Mouse (Mus musculus): ENCODE data around the gene Fbxo4. TPM values are rescaled to one million over a fixed set of nuclear protein-coding genes. Genes with fewer than 3 reads are reported as not detected.

Gene Fbxo4
- 1 to 10 TPM; 5.1 to 7.8 (median 7.1) TPM for total RNA-seq (2022)

- DNase-seq (ENCODE audit: low spot score) = peak; percentile 86
These were observed at the start of gene Fbxo4 for GRCm38 (mm10) chr15:3979061-3979848. TSS of gene Fbxo4 (minus strand) at chr15:3979573.

GRCm38 (mm10) chr15:4028960-4029359, 49.6 kb upstream of the Fbxo4 start:
- no peak for DNase-seq (ENCODE audit: low spot score)

DNA sequence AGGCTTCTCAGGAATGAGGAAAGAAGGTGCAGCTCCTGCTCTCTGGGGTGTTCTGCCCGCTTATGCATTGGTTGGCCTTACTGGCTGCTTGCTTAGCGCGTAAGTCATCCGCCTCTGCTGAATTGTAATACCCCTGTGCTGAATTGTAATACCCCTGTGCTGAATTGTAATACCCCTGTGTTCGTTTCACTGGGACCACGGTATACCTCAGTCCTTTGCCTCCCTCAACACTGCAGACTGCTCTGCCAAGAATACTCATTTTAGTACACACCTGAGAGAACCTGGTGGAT, 49.0 kb upstream of the Fbxo4 start:
- DNase-seq (ENCODE audit: low spot score) = no peak

DNA sequence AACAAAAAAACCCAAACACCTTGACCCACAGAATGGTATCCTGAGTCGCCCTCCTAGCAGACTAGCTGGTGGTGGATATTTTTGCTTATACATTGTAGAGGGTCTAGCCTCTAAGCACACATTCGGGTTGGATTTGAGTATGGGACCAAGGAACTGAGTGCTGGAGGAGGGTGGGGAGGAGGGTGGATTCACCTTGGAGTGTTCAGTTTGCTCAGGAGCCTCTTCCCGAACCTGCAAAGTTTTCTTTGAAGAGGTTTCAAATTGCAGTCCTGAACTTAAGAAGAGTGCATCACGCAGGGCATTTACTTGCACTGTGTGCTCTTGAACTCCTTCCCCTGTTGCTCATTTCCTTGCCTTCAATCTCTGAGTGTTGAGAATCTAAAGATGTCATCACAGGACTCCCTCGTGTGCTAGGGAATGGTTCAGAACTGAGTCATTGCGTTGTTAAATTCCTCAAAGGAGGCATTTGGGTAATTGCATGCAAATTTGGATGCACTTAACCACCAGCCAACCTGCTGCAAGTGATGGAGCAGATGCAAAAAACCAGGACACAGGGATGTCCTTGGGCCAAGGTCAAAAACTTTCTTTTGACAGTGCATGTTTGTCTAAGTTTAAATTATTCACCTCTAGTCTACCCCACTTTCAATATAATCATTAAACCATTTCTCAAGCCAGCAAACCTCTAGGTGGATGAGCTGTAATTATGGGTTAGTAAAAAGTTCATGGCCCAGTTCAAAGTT, 48.5 kb upstream of the Fbxo4 start:
- no peak for DNase-seq (ENCODE audit: low spot score)

GRCm38 (mm10) chr15:4026831-4027584, 47.6 kb upstream of the Fbxo4 start:
- peak; percentile 92 for DNase-seq (ENCODE audit: low spot score)

DNA sequence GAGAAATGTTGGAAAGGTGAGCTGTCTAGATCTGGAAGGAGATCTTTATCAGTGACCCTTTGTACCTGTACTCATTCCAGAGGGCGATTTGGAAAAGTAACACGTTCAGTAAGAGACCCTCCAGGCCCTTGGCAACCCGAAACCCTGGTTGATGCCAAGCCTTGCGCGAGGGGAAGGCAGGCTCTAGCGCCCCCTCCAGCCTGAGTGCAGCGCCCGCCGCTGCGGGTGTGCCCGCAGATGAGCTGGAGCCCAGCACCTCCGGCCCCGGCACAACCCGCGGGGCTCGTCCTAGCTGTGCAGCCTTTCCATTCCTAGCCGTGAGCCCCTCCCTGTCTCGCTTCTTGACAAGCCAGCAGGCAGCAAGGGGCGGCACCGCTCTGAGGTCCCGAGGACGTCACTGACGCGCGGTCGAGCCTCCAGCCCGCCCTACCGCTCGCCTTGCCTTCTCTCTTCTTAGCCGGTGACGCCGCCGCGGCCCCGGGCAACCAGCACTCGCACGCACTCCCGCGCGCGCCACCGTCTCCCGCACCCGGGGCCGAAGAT, 46.9 kb upstream of the Fbxo4 start, which contains the start of gene Oxct1:
TSS of gene Oxct1 (plus strand) at position 153 of the 543 bp plus-strand sequence.
- DNase-seq (ENCODE audit: low spot score) = peak; percentile 88

GRCm38 (mm10) chr15:4025508-4025904, 46.1 kb upstream of the Fbxo4 start:
- peak; percentile 47 for DNase-seq (ENCODE audit: low spot score)

GRCm38 (mm10) chr15:4024726-4025507, 45.5 kb upstream of the Fbxo4 start:
- DNase-seq (ENCODE audit: low spot score) = no peak

DNA sequence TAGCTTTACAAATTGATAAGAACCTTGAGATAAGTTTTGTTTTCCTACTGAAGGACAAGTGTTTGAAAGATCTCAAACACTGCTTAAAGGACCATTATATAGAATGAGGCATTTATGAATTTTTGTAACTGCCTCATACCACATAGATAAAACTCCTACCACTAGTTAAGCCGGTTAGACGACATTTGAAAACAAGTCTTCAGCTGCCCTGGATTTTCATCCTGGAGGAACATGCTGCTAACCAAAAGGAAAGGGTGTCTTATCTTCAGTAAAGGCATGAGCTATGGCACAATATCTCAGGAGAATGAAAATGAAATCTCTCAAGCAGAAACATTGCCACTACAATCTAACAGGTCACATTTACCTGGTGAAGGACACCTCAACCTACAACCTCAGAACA, 44.4 kb upstream of the Fbxo4 start:
- DNase-seq (ENCODE audit: low spot score) = no peak

GRCm38 (mm10) chr15:4020711-4021110, 41.3 kb upstream of the Fbxo4 start:
- no peak for DNase-seq (ENCODE audit: low spot score)

DNA sequence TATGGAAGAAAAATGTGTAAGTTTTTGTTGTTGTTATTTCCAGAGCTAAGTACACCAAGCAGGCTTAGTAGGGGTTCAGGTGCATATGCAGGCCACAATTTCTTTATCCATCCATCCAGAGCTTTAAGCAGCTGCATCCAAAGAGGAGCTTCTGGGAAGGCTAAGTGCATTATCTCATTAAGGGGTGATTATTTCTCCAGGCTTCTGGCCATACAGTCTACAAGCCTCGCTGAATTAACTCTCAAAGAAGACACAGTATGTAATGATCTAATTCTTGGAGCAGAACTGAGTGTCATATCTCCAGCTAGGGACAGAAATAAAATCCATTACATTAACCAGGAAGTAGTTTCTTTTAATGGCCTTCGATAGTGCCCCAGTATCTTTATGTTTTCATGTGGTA, 34.5 kb upstream of the Fbxo4 start:
- DNase-seq (ENCODE audit: low spot score) = no peak

DNA sequence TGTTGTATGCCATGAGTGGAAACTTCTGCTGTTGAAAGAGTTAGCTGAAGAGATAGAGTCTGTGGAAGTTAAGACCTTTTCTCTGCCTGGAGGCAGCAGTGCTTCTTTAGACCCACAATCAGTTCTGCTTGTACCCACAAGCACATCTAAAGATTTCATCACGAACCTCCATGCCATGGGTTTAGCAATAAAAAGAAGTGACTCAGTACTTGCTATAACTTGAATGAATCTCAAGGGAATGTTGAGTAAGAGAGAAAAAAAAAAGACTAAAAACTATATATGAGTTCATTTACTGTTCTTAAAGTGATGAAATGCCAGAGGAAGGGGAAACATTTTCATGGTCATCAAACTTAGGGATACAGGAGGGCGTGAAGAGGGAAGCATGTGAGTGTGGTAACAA, 21.2 kb upstream of the Fbxo4 start:
- no peak for DNase-seq (ENCODE audit: low spot score)

GRCm38 (mm10) chr15:3999144-3999543, 19.8 kb upstream of the Fbxo4 start:
- DNase-seq (ENCODE audit: low spot score) = no peak

GRCm38 (mm10) chr15:3996267-3997010, 17.1 kb upstream of the Fbxo4 start:
- no peak for DNase-seq (ENCODE audit: low spot score)

DNA sequence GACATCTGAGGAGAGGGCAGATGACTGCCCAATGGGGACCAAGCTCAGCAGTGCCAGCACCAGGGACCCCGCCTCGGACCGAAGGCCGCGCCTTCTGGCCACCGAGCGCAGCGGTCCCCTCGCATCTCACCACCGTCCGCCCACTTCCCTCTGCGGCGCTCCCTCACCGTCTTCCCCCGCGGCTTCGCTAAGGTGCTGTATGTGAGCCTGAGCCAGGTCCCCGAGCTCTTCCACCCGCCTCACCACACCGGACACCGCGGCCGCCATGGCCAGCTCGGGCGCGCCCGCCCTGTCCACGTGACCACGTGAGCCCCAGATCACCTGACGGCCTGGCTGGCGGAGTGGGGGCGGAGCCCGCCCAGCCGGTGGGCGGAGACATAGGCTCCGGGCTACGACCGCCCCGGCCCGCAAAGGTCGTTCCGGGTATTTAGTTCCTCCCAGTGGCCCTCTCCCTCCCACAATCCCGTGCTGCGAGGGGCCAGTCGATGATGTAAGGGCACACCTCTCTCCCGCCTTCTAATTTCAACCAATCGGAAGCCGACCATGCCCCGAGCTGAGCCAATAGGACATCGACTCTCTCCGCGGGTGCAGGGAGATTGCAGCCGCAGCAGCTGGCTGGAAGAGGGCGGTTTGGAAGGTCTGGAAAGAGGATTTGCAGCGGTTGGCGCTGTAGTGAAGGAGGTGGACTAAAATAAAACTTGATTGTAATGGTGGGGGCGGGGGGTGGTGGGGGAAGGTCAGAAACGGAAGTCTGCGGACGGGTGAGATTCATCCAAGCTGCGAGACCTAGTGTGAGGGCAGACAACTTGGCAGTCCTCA, 16.3 kb upstream of the Fbxo4 start, which contains the start of gene AW549877:
TSS of gene AW549877 (minus strand) at position 297 of the 819 bp plus-strand sequence.
- peak; percentile 99 for DNase-seq (ENCODE audit: low spot score)

- no peak for DNase-seq (ENCODE audit: low spot score)
These were observed 15.6 kb upstream of the Fbxo4 start for GRCm38 (mm10) chr15:3994852-3995447.

DNA sequence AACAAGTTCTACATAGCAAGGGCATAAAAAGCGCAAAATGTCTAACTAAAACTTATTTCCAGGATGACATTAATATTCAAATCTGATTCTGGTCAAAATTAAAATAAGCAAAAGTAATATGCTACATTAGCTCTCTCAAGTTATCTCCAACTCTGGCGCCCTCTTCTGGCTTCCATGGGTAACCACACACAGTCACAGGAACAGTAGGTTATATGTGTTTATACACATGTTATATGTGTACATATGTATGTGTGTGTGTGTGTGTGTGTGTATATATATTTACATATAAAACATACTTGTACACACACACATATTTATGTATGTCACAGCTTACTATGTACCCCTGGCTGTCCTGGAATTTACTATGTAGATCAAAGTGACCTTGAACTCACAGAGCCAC, 8.6 kb upstream of the Fbxo4 start:
- no peak for DNase-seq (ENCODE audit: low spot score)

DNA sequence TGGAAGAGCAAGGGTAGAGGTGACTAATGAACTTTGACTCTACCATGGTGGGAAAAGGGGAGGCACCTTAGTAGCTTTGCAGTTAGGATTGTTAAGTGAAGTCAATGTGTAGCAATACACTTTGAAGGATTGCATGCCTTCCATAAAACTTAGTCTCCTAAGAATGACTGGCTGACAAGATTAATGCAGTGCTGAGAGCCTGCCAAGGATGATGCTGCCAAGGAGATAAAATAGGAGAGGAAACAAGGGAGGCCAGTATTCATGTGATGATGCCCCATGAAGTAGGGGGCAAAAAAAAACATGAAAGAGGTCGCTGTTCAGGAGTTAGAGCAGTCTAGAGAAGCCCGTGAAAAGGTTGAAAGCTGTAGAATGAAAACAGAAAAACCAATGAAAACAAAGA, 5.5 kb upstream of the Fbxo4 start:
- DNase-seq (ENCODE audit: low spot score) = no peak

GRCm38 (mm10) chr15:3982732-3983131, 3.4 kb upstream of the Fbxo4 start:
- DNase-seq (ENCODE audit: low spot score) = no peak

Measured in heart, adult 8-10 months (tissue).